Comparison of ENCODE assay signal across 11 mouse cellular contexts in genomic region chr5:77178008-77178407, GRCm38 (mm10). TPM values are rescaled to one million over a fixed set of nuclear protein-coding genes. Genes with fewer than 3 reads are reported as not detected.
DNase-seq lines count a peak whose midpoint lies in the region; ATAC-seq and TF ChIP-seq lines count a peak whose summit lies in the region.
"Had no signal": no experiment of that assay in that cellular context is flagged by ENCODE, and none has a peak within 500 bp of the region (broad histone marks: within the 10 kb centered on the region; RNA-seq: fewer than 3 reads in every experiment).

No protein-coding gene starts in this region.

- ATAC-seq in heart, embryonic 11.5 days (replicated peaks; ENCODE audit: insufficient number of reproducible peaks, low FRiP score, low TSS enrichment) = no peak

- H3K9ac ChIP-seq in heart, embryonic 11.5 days (ENCODE audit: low read depth, low read length) = no peak overlapping the region
- no peak overlapping the region for H3K9ac ChIP-seq in MEL (ENCODE audit: control insufficient read depth, low read depth, low read length, poor library complexity, severe bottlenecking)
- H3K9ac ChIP-seq: lung, embryonic 15.5 days had no signal

- peak; percentile 93 for DNase-seq in heart, adult 11 months
- DNase-seq in MEL (ENCODE audit: low read depth, low spot score) = peak; percentile 37
- DNase-seq in gastrocnemius, postnatal 14 days = peak; percentile 53
- peak; percentile 29 to 48 for DNase-seq in heart, postnatal 14 days
- no peak for DNase-seq in cerebellum, adult 18-20 months
- DNase-seq in spleen, adult 18-20 months = no peak
- DNase-seq in testis, postnatal 10 days (ENCODE audit: low spot score) = no peak
- DNase-seq: adrenal gland, postnatal 36 days; cerebellum, postnatal 14 days had no signal

- H3K4me2 ChIP-seq in heart, embryonic 11.5 days = no peak overlapping the region
- H3K4me2 ChIP-seq: lung, embryonic 15.5 days had no signal

- no peaks in the 10 kb centered on the region for H3K27me3 ChIP-seq in heart, embryonic 11.5 days (ENCODE audit: control insufficient read depth, insufficient read depth, low read length)
- no peaks in the 10 kb centered on the region for H3K27me3 ChIP-seq in MEL (ENCODE audit: control insufficient read depth in 1 of 2, insufficient read depth in 2 of 2, low read length in 2 of 2)
- H3K27me3 ChIP-seq: lung, embryonic 15.5 days had no signal

- H3K79me2 ChIP-seq in MEL (ENCODE audit: control insufficient read depth, insufficient read depth, low read length, poor library complexity) = no peaks in the 10 kb centered on the region

- H3K9me3 ChIP-seq in heart, embryonic 11.5 days (replicated peaks; ENCODE audit: control insufficient read depth, low read length) = no peaks in the 10 kb centered on the region
- H3K9me3 ChIP-seq in MEL (replicated peaks; ENCODE audit: insufficient read depth, low read length) = no peaks in the 10 kb centered on the region
- H3K9me3 ChIP-seq: lung, embryonic 15.5 days had no signal

- no peak for TF ChIP-seq POLR2A in MEL (IDR thresholded peaks at IDR 0.05; ENCODE audit: control insufficient read depth in 1 of 2, insufficient read depth in 1 of 2, low read depth in 1 of 2, low read length in 2 of 2, poor library complexity in 1 of 2)

- TF ChIP-seq RAD21 in MEL (IDR thresholded peaks at IDR 0.05; ENCODE audit: low read depth, low read length) = no peak

- intact Hi-C loops in gastrocnemius, postnatal 14 days (cut with DNase I; ENCODE audit: low total_unique reads) = no loop called here
- intact Hi-C loops in heart, postnatal 14 days (cut with DNase I) = no loop called here

- H3K27ac ChIP-seq in heart, embryonic 11.5 days (ENCODE audit: low read depth, low read length) = no peak overlapping the region
- H3K27ac ChIP-seq in MEL (ENCODE audit: control insufficient read depth, low read depth, low read length) = no peak overlapping the region
- H3K27ac ChIP-seq: lung, embryonic 15.5 days had no signal

- no peak overlapping the region for H3K4me3 ChIP-seq in heart, embryonic 11.5 days (ENCODE audit: low read depth, low read length)
- H3K4me3 ChIP-seq in MEL (ENCODE audit: control insufficient read depth in 1 of 2, insufficient read depth in 1 of 2, low read depth in 2 of 2, low read length in 2 of 2) = no peak overlapping the region
- H3K4me3 ChIP-seq: lung, embryonic 15.5 days had no signal

- WGBS in heart, embryonic 11.5 days (ENCODE audit: insufficient replicate concordance) = 19% methylated on average over 9 of the region's 9 CpGs

- peaks cover 5% of the 10 kb centered on the region for H3K4me1 ChIP-seq in heart, embryonic 11.5 days (ENCODE audit: control insufficient read depth, insufficient read depth, low read length)
- H3K4me1 ChIP-seq in MEL (ENCODE audit: control insufficient read depth in 1 of 2, insufficient read depth in 2 of 2, low read length in 2 of 2) = peaks cover 16 to 39% of the 10 kb centered on the region in 2 experiments

- no peaks in the 10 kb centered on the region for H3K36me3 ChIP-seq in heart, embryonic 11.5 days (ENCODE audit: control insufficient read depth, insufficient read depth, low read length)
- peaks cover 0 to 25% of the 10 kb centered on the region in 2 experiments; a peak in 2 of 4 replicates for H3K36me3 ChIP-seq in MEL (ENCODE audit: control insufficient read depth in 1 of 2, insufficient read depth in 2 of 2, low read length in 2 of 2)
- H3K36me3 ChIP-seq: lung, embryonic 15.5 days had no signal

- peak in 1 of 2 experiments; percentile 30; a peak in 1 of 4 replicates for TF ChIP-seq EP300 in MEL (IDR thresholded peaks at IDR 0.05; ENCODE audit: low read depth in 1 of 2, low read length in 2 of 2)

- TF ChIP-seq CTCF in MEL (IDR thresholded peaks at IDR 0.05 in 2 of 3, conservative IDR thresholded peaks at IDR 0.05 in 1 of 3; ENCODE audit: control insufficient read depth in 1 of 3, insufficient read depth in 1 of 3, low read depth in 2 of 3, low read length in 3 of 3, poor library complexity in 1 of 3, severe bottlenecking in 1 of 3) = no peak

TF ChIP-seq in MEL, 35 proteins besides CTCF, POLR2A, EP300 and RAD21:
- TF ChIP-seq BHLHE40 (IDR thresholded peaks at IDR 0.05; ENCODE audit: borderline replicate concordance, low read depth, low read length) (no peak), ETS1 (IDR thresholded peaks at IDR 0.05; ENCODE audit: low read depth, low read length) (0 out of 2 replicates have a peak, but pooled peaks have one; percentile 37), TCF12 (IDR thresholded peaks at IDR 0.05; ENCODE audit: low read depth, low read length) (0 out of 2 replicates have a peak, but pooled peaks have one; percentile 16)

RNA-seq across cellular contexts. Expression of gene Spink2, which starts 33.3 kb away (rescaled TPM):
- 7.3 and 9.1 TPM in 2 replicates for polyA plus RNA-seq in heart, embryonic 11.5 days (2014; fragmentation: Nextera tagmentation; extraction: Ambion mirVana)
- not detected in 2 replicates for total RNA-seq in MEL (2012; rRNA removed)
- polyA plus RNA-seq in MEL (2012; ENCODE audit: insufficient read depth in 1 of 2, insufficient read length in 2 of 2, low read depth in 1 of 2, low replicate concordance in 2 of 2, missing spikeins in 1 of 2) = not detected
- under 1 TPM in 1 of 2 experiments, not detected in 1; 0.72 TPM for total RNA-seq in gastrocnemius, postnatal 14 days (2021)
- under 1 TPM in 1 of 2 experiments, not detected in 1; 0.37 TPM for total RNA-seq in heart, postnatal 14 days (2021)

Comparison
In these comparisons a context has a peak if more than half of its experiments do, and no peak if none do; other contexts are left out.
1. DNase-seq: peak in heart, adult 11 months (single experiment), MEL (single experiment), gastrocnemius, postnatal 14 days (single experiment) and heart, postnatal 14 days (2 of 2); none in cerebellum, adult 18-20 months (0 of 2), spleen, adult 18-20 months (0 of 2) and testis, postnatal 10 days (single experiment).